Comparison of ENCODE assay signal across 17 mouse cellular contexts in the genomic region with DNA sequence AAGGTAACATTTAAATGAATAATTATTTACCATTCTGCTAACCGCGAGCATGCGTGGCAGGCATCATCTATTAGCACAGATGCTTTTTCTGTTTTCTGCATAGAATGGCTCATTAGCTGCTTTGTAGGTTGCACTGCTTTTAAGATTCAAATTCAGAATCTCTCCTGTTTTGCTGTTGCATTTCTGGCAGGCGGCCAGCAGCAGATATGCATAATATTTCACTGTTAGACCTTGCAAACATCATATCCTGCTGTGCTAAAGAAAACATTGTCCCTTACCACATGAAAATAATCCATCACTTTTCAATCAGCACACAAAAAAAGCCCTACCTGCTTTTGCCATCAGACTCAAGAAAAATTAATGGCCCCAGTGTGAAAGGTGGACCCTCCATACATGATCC.
DNase-seq lines count a peak whose midpoint lies in the region; ATAC-seq and TF ChIP-seq lines count a peak whose summit lies in the region.
"Had no signal": no experiment of that assay in that cellular context is flagged by ENCODE, and none has a peak within 500 bp of the region (broad histone marks: within the 10 kb centered on the region; RNA-seq: fewer than 3 reads in every experiment).

No protein-coding gene starts in this region.

- H3K36me3 ChIP-seq in lung, embryonic 14.5 days (ENCODE audit: insufficient read depth), result no peaks in the 10 kb centered on the region
- no peaks in the 10 kb centered on the region for H3K36me3 ChIP-seq in lung, postnatal 0 days (ENCODE audit: insufficient read depth, low read length)
- H3K36me3 ChIP-seq in hindbrain, embryonic 10.5 days, result no peaks in the 10 kb centered on the region
- H3K36me3 ChIP-seq: forebrain, embryonic 15.5 days; hindbrain, embryonic 15.5 days; liver, embryonic 12.5 days; midbrain, embryonic 15.5 days; neural tube, embryonic 13.5 days had no signal

- H3K9ac ChIP-seq in lung, embryonic 14.5 days, result no peak overlapping the region
- no peak overlapping the region for H3K9ac ChIP-seq in lung, postnatal 0 days (replicated peaks; ENCODE audit: low read depth)
- H3K9ac ChIP-seq: forebrain, embryonic 15.5 days; hindbrain, embryonic 15.5 days; liver, embryonic 12.5 days; midbrain, embryonic 15.5 days; neural tube, embryonic 13.5 days had no signal

- H3K27ac ChIP-seq in lung, embryonic 14.5 days (ENCODE audit: low read depth), result no peak overlapping the region
- no peak overlapping the region for H3K27ac ChIP-seq in lung, postnatal 0 days (ENCODE audit: low read length)
- no peak overlapping the region for H3K27ac ChIP-seq in hindbrain, embryonic 10.5 days
- H3K27ac ChIP-seq: forebrain, embryonic 15.5 days; hindbrain, embryonic 15.5 days; liver, embryonic 12.5 days; midbrain, embryonic 15.5 days; neural tube, embryonic 13.5 days had no signal

- H3K27me3 ChIP-seq in lung, embryonic 14.5 days (ENCODE audit: insufficient read depth, low read length), result no peaks in the 10 kb centered on the region
- no peaks in the 10 kb centered on the region for H3K27me3 ChIP-seq in lung, postnatal 0 days (replicated peaks; ENCODE audit: insufficient read depth, low read length)
- H3K27me3 ChIP-seq in hindbrain, embryonic 10.5 days (ENCODE audit: insufficient read depth, poor library complexity, severe bottlenecking), result no peaks in the 10 kb centered on the region
- H3K27me3 ChIP-seq: forebrain, embryonic 15.5 days; hindbrain, embryonic 15.5 days; liver, embryonic 12.5 days; midbrain, embryonic 15.5 days; neural tube, embryonic 13.5 days had no signal

- TF ChIP-seq EP300 in lung, postnatal 0 days (IDR thresholded peaks at IDR 0.05), result no peak

- H3K4me2 ChIP-seq in lung, embryonic 14.5 days, result no peak overlapping the region
- no peak overlapping the region for H3K4me2 ChIP-seq in lung, postnatal 0 days (replicated peaks; ENCODE audit: low read depth, low read length)
- H3K4me2 ChIP-seq: forebrain, embryonic 15.5 days; hindbrain, embryonic 15.5 days; liver, embryonic 12.5 days; midbrain, embryonic 15.5 days; neural tube, embryonic 13.5 days had no signal

- no peaks in the 10 kb centered on the region for H3K9me3 ChIP-seq in lung, embryonic 14.5 days (ENCODE audit: low read depth, low read length)
- H3K9me3 ChIP-seq in lung, postnatal 0 days (ENCODE audit: low read length), result no peaks in the 10 kb centered on the region
- no peaks in the 10 kb centered on the region for H3K9me3 ChIP-seq in hindbrain, embryonic 10.5 days
- H3K9me3 ChIP-seq: forebrain, embryonic 15.5 days; hindbrain, embryonic 15.5 days; liver, embryonic 12.5 days; midbrain, embryonic 15.5 days; neural tube, embryonic 13.5 days had no signal

- peaks cover 6% of the 10 kb centered on the region; the same call in 1 of the 2 replicates for H3K4me1 ChIP-seq in lung, embryonic 14.5 days (ENCODE audit: insufficient read depth)
- no peaks in the 10 kb centered on the region for H3K4me1 ChIP-seq in lung, postnatal 0 days (ENCODE audit: insufficient read depth, low read depth, low read length)
- H3K4me1 ChIP-seq in hindbrain, embryonic 10.5 days (replicated peaks), result peaks cover 10% of the 10 kb centered on the region
- H3K4me1 ChIP-seq: forebrain, embryonic 15.5 days; liver, embryonic 12.5 days had no signal

- ATAC-seq in lung, embryonic 14.5 days (ENCODE audit: insufficient read depth), result no peak
- ATAC-seq in lung, postnatal 0 days, result no peak
- ATAC-seq: forebrain, embryonic 15.5 days; liver, embryonic 12.5 days; midbrain, embryonic 15.5 days had no signal

- H3K4me3 ChIP-seq in lung, embryonic 14.5 days (ENCODE audit: low read depth, low read length), result no peak overlapping the region
- H3K4me3 ChIP-seq in lung, postnatal 0 days (ENCODE audit: low read depth, low read length), result no peak overlapping the region
- no peak overlapping the region for H3K4me3 ChIP-seq in hindbrain, embryonic 10.5 days
- H3K4me3 ChIP-seq: forebrain, embryonic 15.5 days; hindbrain, embryonic 15.5 days; liver, embryonic 12.5 days; midbrain, embryonic 15.5 days; neural tube, embryonic 13.5 days had no signal

- WGBS in lung, embryonic 14.5 days, result 58% methylated on average over 4 of the region's 4 CpGs
- WGBS in lung, postnatal 0 days, result 72% methylated on average over 4 of the region's 4 CpGs
- 76% methylated on average over 4 of the region's 4 CpGs for WGBS in hindbrain, embryonic 10.5 days

- DNase-seq in cerebellum, postnatal 14 days, result peak; percentile 4 to 11
- no peak for DNase-seq in cerebellum, adult 11 months
- peak; percentile 66 for DNase-seq in lung, embryonic 14.5 days
- DNase-seq in lung, postnatal 0 days (ENCODE audit: low spot score), result no peak
- peak; percentile 47 for DNase-seq in adrenal gland, postnatal 10 days
- DNase-seq in hindbrain, embryonic 10.5 days (ENCODE audit: low spot score), result peak; percentile 3
- no peak for DNase-seq in right cerebral cortex, postnatal 10 days (ENCODE audit: low spot score in 2 of 2)
- DNase-seq in adipocyte (ENCODE audit: low spot score), result no peak
- DNase-seq: B cell, adult 2 months; cerebellum, adult 9-11 months; kidney, adult 9 months; lung, postnatal 36 days had no signal

- TF ChIP-seq CTCF in lung, embryonic 14.5 days (IDR thresholded peaks at IDR 0.05; ENCODE audit: low read depth), result no peak
- no peak for TF ChIP-seq CTCF in lung, postnatal 0 days (IDR thresholded peaks at IDR 0.05)

Comparison
In these comparisons a context has a peak if more than half of its experiments do, and no peak if none do; other contexts are left out.
1. DNase-seq: peak in cerebellum, postnatal 14 days (2 of 2), lung, embryonic 14.5 days (single experiment), adrenal gland, postnatal 10 days (single experiment) and hindbrain, embryonic 10.5 days (single experiment); none in cerebellum, adult 11 months (single experiment), lung, postnatal 0 days (single experiment), right cerebral cortex, postnatal 10 days (0 of 2) and adipocyte (single experiment).